Mouse (Mus musculus) midbrain, embryonic 10.5 days (tissue): Measurements from ENCODE around the gene Nfkbil1. TPM values are rescaled to one million over a fixed set of nuclear protein-coding genes. Genes with fewer than 3 reads are reported as not detected.
A peak's percentile ranks its signal among the peaks of the same experiment; 100 is the strongest.

ENCODE experiments used
- DNase-seq: peaks from one replicate; pipeline ENCODE4 v3.0.0-alpha.2; 2017; ENCODE audit warnings: low spot score
- H3K27ac ChIP-seq: fragments of 300-500 bp; sonication (generic); replicated peaks from 2 replicates; pipeline ENCODE4 v1.5.1; 2016; ENCODE audit warnings: mild to moderate bottlenecking
- H3K27me3 ChIP-seq: fragments of 300-500 bp; sonication (generic); 2 replicates; pipeline ENCODE4 v1.6.1; 2016; ENCODE audit warnings: low read depth, mild to moderate bottlenecking; ENCODE audit not compliant: poor library complexity, severe bottlenecking
- H3K36me3 ChIP-seq: fragments of 300-500 bp; sonication (generic); 2 replicates; pipeline ENCODE4 v1.6.1; 2016; ENCODE audit warnings: mild to moderate bottlenecking, moderate library complexity
- H3K4me1 ChIP-seq: fragments of 300-500 bp; sonication (generic); 2 replicates; pipeline ENCODE4 v1.6.1; 2016
- H3K4me3 ChIP-seq: fragments of 300-500 bp; sonication (generic); 2 replicates; pipeline ENCODE4 v1.5.1; 2016; ENCODE audit warnings: mild to moderate bottlenecking, moderate library complexity
- H3K9me3 ChIP-seq: fragments of 300-500 bp; sonication (generic); replicated peaks from 2 replicates; pipeline ENCODE4 v1.6.1; 2016; ENCODE audit warnings: mild to moderate bottlenecking
- WGBS: fragments of 180-500 bp; shearing (Covaris S2); methylation state at CpG from one replicate; pipeline ENCODE4 v1.1.7; 2016; 5-methylcytosine and 5-hydroxymethylcytosine counted together
- microRNA-seq: library from miRNA; unstranded; fragments of <30 nt; microRNA quantifications from one replicate; pipeline ENCODE4, GENCODE M21; 2017
- polyA plus RNA-seq: library from polyadenylated mRNA; unstranded; fragments of >200 nt; fragmentation: Nextera tagmentation; extraction: Ambion mirVana; gene quantifications from 2 replicates; pipeline ENCODE4 v1.2.1, GENCODE M21; 2016

Gene Nfkbil1
- polyA plus RNA-seq, 1 experiment from 2014 or later, result 11.7 TPM

DNA sequence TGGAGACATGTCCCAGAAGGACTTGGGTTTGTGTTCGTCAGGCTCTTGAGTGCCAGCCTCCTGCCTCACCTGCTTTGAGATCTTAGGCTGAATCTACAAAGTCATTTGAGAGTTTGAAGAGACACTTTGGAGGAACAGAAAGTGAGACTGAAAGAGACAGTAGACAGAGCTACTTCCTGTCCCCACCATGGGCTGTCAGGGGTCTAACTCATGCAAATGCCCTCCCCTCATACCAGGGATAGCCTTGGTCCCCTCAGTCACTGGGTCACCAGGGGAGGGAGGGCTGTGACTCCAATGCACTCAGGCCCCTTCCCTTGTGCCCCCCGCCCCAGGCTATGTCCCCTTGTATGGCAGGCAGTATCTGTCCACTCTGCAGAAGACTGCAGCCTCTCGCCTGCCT, 62.3 kb downstream of the Nfkbil1 start:
- Histone ChIP-seq H3K4me3 (no peak overlapping the region), H3K4me1 (peaks cover 5% of the 10 kb centered on the region; the same call in 1 of the 2 replicates), H3K27me3 (no peaks in the 10 kb centered on the region), H3K27ac (no peak overlapping the region), H3K9me3 (no peaks in the 10 kb centered on the region), H3K36me3 (no peaks in the 10 kb centered on the region)
- DNase-seq, result no peak
- 83% methylated on average over 3 of the region's 3 CpGs for WGBS

DNA sequence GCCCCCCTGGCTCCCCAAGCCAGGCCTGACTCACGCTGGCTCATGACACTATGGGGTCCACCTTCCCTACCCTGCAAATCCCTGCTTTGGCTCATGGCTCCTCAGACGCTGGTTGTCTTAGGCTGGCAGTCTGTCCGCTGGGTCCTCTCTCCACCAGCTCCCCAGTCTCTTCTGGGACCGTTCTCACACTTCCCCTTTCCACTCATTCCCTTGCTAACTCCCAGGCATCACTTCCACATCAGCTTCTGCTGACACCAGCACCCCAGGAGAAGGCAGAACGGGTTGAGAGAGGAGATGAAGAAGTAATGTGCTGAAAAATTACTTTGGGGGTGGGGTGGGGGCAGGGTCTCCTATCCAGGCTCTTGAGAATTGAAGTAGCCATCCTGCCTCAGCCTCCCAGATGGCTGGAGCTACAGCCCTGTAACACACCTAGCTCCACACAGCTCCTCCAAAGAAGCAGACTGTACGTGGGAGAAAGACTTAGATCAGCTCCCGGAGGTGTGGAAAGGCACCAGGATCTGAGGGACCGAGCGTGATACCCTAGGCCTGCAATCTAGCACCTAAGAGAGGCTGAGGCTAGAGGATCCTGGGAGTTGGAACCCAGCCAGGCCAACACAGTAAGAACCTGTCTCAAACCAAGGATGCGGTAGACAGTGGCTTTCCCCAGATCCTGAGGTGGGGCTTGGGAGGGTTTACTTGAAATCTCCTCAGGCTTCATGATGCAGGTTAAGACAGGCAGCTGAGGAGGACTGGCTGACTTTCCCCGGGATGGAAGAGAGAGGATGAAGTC, 63.0 kb downstream of the Nfkbil1 start:
- H3K36me3 ChIP-seq, result no peaks in the 10 kb centered on the region
- H3K4me1 ChIP-seq, result peaks cover 5% of the 10 kb centered on the region; the same call in 1 of the 2 replicates
- H3K27ac ChIP-seq, result 0 out of 2 replicates have a peak overlapping the region, but pooled peaks have one; percentile 19
- H3K9me3 ChIP-seq, result no peaks in the 10 kb centered on the region
- no peaks in the 10 kb centered on the region for H3K27me3 ChIP-seq
- no peak overlapping the region for H3K4me3 ChIP-seq
- 73% methylated on average over 11 of the region's 11 CpGs for WGBS
- no peak for DNase-seq

Small RNA genes lying within 50 kb of the gene (microRNA-seq; reads per million reads assigned to microRNA genes)
- gene Mir6973a (not detected), gene Mir6974 (not detected), gene Mir6975 (4.8 reads per million, percentile 11 among the genes with 10 or more reads in this experiment), gene Mir8094 (0.90 reads per million)

Other genes with a start within 250 kb of the Nfkbil1 start
- gene Vars, start 234.8 kb downstream of the Nfkbil1 start, polyA plus RNA-seq, result 177 and 210 TPM in 2 replicates
- 0.19 and 0.28 TPM in 2 replicates for gene Vwa7, start 219.2 kb downstream of the Nfkbil1 start, polyA plus RNA-seq
- gene Sapcd1, start 207.8 kb downstream of the Nfkbil1 start, polyA plus RNA-seq, result 7.1 and 7.7 TPM in 2 replicates
- gene Msh5, start 189.0 kb downstream of the Nfkbil1 start, polyA plus RNA-seq, result 5.4 and 6.3 TPM in 2 replicates
- gene Clic1, start 185.8 kb downstream of the Nfkbil1 start, polyA plus RNA-seq, result 216 and 217 TPM in 2 replicates
- 527 and 597 TPM in 2 replicates for gene Ddah2, start 176.8 kb downstream of the Nfkbil1 start, polyA plus RNA-seq
- gene Ly6g6c, start 170.4 kb downstream of the Nfkbil1 start, polyA plus RNA-seq, result 0.17 TPM in 2 replicates
- gene Mpig6b, start 169.6 kb downstream of the Nfkbil1 start, polyA plus RNA-seq, result 1.3 TPM in 2 replicates
- gene Ly6g6e, start 158.9 kb downstream of the Nfkbil1 start, polyA plus RNA-seq, result 0.32 and 0.59 TPM in 2 replicates
- 2.0 and 3.5 TPM in 2 replicates for gene Ly6g6d, start 157.7 kb downstream of the Nfkbil1 start, polyA plus RNA-seq
- gene Ly6g6f, start 150.2 kb downstream of the Nfkbil1 start, polyA plus RNA-seq, result 0.70 and 0.86 TPM in 2 replicates
- 56.7 and 68.5 TPM in 2 replicates for gene Abhd16a, start 146.5 kb downstream of the Nfkbil1 start, polyA plus RNA-seq
- gene Ly6g5c, start 127.5 kb downstream of the Nfkbil1 start, polyA plus RNA-seq, result not detected in 2 replicates
- 0.99 and 1.1 TPM in 2 replicates for gene Ly6g5b, start 120.4 kb downstream of the Nfkbil1 start, polyA plus RNA-seq
- gene Gpank1, start 114.3 kb downstream of the Nfkbil1 start, polyA plus RNA-seq, result 33.4 and 34.5 TPM in 2 replicates
- gene Csnk2b, start 113.7 kb downstream of the Nfkbil1 start, polyA plus RNA-seq, result 299 and 306 TPM in 2 replicates
- 9.5 and 9.6 TPM in 2 replicates for gene D17H6S53E, start 109.4 kb downstream of the Nfkbil1 start, polyA plus RNA-seq
- 0.53 and 0.66 TPM in 2 replicates for gene Apom, start 103.7 kb downstream of the Nfkbil1 start, polyA plus RNA-seq
- gene Bag6, start 100.6 kb downstream of the Nfkbil1 start, polyA plus RNA-seq, result 56.6 and 67.4 TPM in 2 replicates
- 173 and 198 TPM in 2 replicates for gene Prrc2a, start 70.9 kb downstream of the Nfkbil1 start, polyA plus RNA-seq
- 4.0 and 5.8 TPM in 2 replicates for gene Aif1, start 59.7 kb downstream of the Nfkbil1 start, polyA plus RNA-seq
- gene Lst1, start 47.4 kb downstream of the Nfkbil1 start, polyA plus RNA-seq, result 5.0 and 8.3 TPM in 2 replicates
- 0.10 TPM in 1 of 2 replicates, not detected in the other for gene Ltb, start 41.4 kb downstream of the Nfkbil1 start, polyA plus RNA-seq
- gene Tnf, start 33.8 kb downstream of the Nfkbil1 start, polyA plus RNA-seq, result 0.07 TPM in 1 of 2 replicates, not detected in the other
- not detected in 2 replicates for gene Lta, start 30.4 kb downstream of the Nfkbil1 start, polyA plus RNA-seq
- 0.25 and 0.37 TPM in 2 replicates for gene Gm16181, start 15.0 kb downstream of the Nfkbil1 start, polyA plus RNA-seq
- gene Atp6v1g2, start 2.1 kb downstream of the Nfkbil1 start, polyA plus RNA-seq, result 9.7 and 11.8 TPM in 2 replicates
- 682 and 724 TPM in 2 replicates for gene Ddx39b, start 6.0 kb upstream of the Nfkbil1 start, polyA plus RNA-seq
- gene H2-D1, start 26.9 kb upstream of the Nfkbil1 start, polyA plus RNA-seq, result 55.3 and 61.1 TPM in 2 replicates
- not detected in 2 replicates for gene H2-Q1, start 84.6 kb upstream of the Nfkbil1 start, polyA plus RNA-seq
- gene H2-Q2, start 106.5 kb upstream of the Nfkbil1 start, polyA plus RNA-seq, result 0.25 and 0.38 TPM in 2 replicates
- gene H2-Q4, start 143.8 kb upstream of the Nfkbil1 start, polyA plus RNA-seq, result 2.9 and 3.1 TPM in 2 replicates
- gene H2-Q6, start 189.1 kb upstream of the Nfkbil1 start, polyA plus RNA-seq, result 1.5 and 1.9 TPM in 2 replicates
- gene H2-Q7, start 203.4 kb upstream of the Nfkbil1 start, polyA plus RNA-seq, result 16.0 and 17.5 TPM in 2 replicates
- 0.22 and 0.27 TPM in 2 replicates for gene H2-Q10, start 234.3 kb upstream of the Nfkbil1 start, polyA plus RNA-seq